ENCODE assay signal across 8 mouse cellular contexts in genomic region chr10:39291134-39291746, GRCm38 (mm10).
A peak's percentile ranks its signal among the peaks of the same experiment; 100 is the strongest.
DNase-seq lines count a peak whose midpoint lies in the region; ATAC-seq and TF ChIP-seq lines count a peak whose summit lies in the region.

No protein-coding gene starts in this region.

- WGBS in forebrain, postnatal 0 days = 23% methylated on average over 8 of the region's 8 CpGs
- WGBS in midbrain, embryonic 16.5 days = 42% methylated on average over 8 of the region's 8 CpGs

- H3K36me3 ChIP-seq in forebrain, postnatal 0 days (ENCODE audit: insufficient read depth) = no peaks in the 10 kb centered on the region
- H3K36me3 ChIP-seq in midbrain, embryonic 16.5 days (ENCODE audit: control insufficient read depth, insufficient read depth, low read length) = no peaks in the 10 kb centered on the region

- no peak overlapping the region for H3K4me2 ChIP-seq in forebrain, postnatal 0 days (ENCODE audit: low read depth)
- no peak overlapping the region for H3K4me2 ChIP-seq in midbrain, embryonic 16.5 days (ENCODE audit: low read length)

- no peak for TF ChIP-seq CTCF in forebrain, postnatal 0 days (IDR thresholded peaks at IDR 0.05; ENCODE audit: low read depth)

- H3K27ac ChIP-seq in forebrain, postnatal 0 days (ENCODE audit: low read depth, low read length) = peak overlapping the region; percentile 66
- H3K27ac ChIP-seq in midbrain, embryonic 16.5 days (ENCODE audit: low read length) = peak overlapping the region; percentile 60

- DNase-seq in 3134 (ENCODE audit: extremely low read depth, insufficient read length, low spot score) = peak; percentile 70
- peak; percentile 44 to 71 for DNase-seq in adrenal gland, postnatal 36 days
- DNase-seq in forebrain, postnatal 0 days = peak; percentile 83
- DNase-seq in heart, postnatal 14 days = peak; percentile 69 to 76
- peak; percentile 14 for DNase-seq in left cerebral cortex, adult 11 months (ENCODE audit: low spot score)
- no peak for DNase-seq in embryo, embryonic 10 days (ENCODE audit: low spot score)
- no peak for DNase-seq in thymus, postnatal 36 days

- H3K4me3 ChIP-seq in forebrain, postnatal 0 days (ENCODE audit: low read depth, low read length) = no peak overlapping the region
- H3K4me3 ChIP-seq in midbrain, embryonic 16.5 days (ENCODE audit: low read depth, low read length) = no peak overlapping the region

- H3K27me3 ChIP-seq in forebrain, postnatal 0 days (ENCODE audit: insufficient read depth, low read length) = no peaks in the 10 kb centered on the region
- no peaks in the 10 kb centered on the region for H3K27me3 ChIP-seq in midbrain, embryonic 16.5 days (ENCODE audit: control insufficient read depth, insufficient read depth, low read depth, low read length)

- no peaks in the 10 kb centered on the region for H3K9me3 ChIP-seq in forebrain, postnatal 0 days (ENCODE audit: low read length)
- no peaks in the 10 kb centered on the region for H3K9me3 ChIP-seq in midbrain, embryonic 16.5 days (replicated peaks; ENCODE audit: control insufficient read depth, low read length, poor library complexity, severe bottlenecking)

- no peak overlapping the region for H3K9ac ChIP-seq in forebrain, postnatal 0 days
- H3K9ac ChIP-seq in midbrain, embryonic 16.5 days (ENCODE audit: low read depth, low read length) = no peak overlapping the region

- intact Hi-C loops in heart, postnatal 14 days (cut with DNase I) = no loop called here

- peak; percentile 86 for ATAC-seq in forebrain, postnatal 0 days
- ATAC-seq in midbrain, embryonic 16.5 days = peak; percentile 88

- H3K4me1 ChIP-seq in forebrain, postnatal 0 days (ENCODE audit: insufficient read depth) = peaks cover 7% of the 10 kb centered on the region
- H3K4me1 ChIP-seq in midbrain, embryonic 16.5 days (ENCODE audit: control insufficient read depth, insufficient read depth, low read length) = peaks cover 10% of the 10 kb centered on the region; the same call in 1 of the 2 replicates

Comparison
In these comparisons a context has a peak if more than half of its experiments do, and no peak if none do; other contexts are left out.
1. DNase-seq: peak in 3134 (single experiment), adrenal gland, postnatal 36 days (2 of 2), forebrain, postnatal 0 days (single experiment), heart, postnatal 14 days (2 of 2) and left cerebral cortex, adult 11 months (single experiment); none in embryo, embryonic 10 days (single experiment) and thymus, postnatal 36 days (0 of 2).